Mouse (Mus musculus) hindbrain, embryonic 12.5 days (tissue): ENCODE results near the gene Alkbh1. TPM values are rescaled to one million over a fixed set of nuclear protein-coding genes. Genes with fewer than 3 reads are reported as not detected.
"Not testable (repeated sequence)": the region's sequence is repeated elsewhere in the genome, so short reads cannot be mapped to it uniquely, and the experiment has no call there.

Source experiments
- ATAC-seq: fragments of 200-750 bp; cut with Nextera tagmentation; 2 replicates; pipeline ENCODE4 v1.8.0; 2017; ENCODE audit warnings: moderate TSS enrichment; ENCODE audit not compliant: low FRiP score
- H3K27ac ChIP-seq: fragments of 300-500 bp; sonication (generic); 2 replicates; pipeline ENCODE4 v1.5.1; 2016; ENCODE audit warnings: mild to moderate bottlenecking
- H3K27me3 ChIP-seq: fragments of 300-500 bp; sonication (generic); 2 replicates; pipeline ENCODE4 v1.6.1; 2016; ENCODE audit warnings: mild to moderate bottlenecking
- H3K36me3 ChIP-seq: fragments of 300-500 bp; sonication (generic); 2 replicates; pipeline ENCODE4 v1.6.1; 2016; ENCODE audit warnings: mild to moderate bottlenecking
- H3K4me1 ChIP-seq: fragments of 300-500 bp; sonication (generic); 2 replicates; pipeline ENCODE4 v1.6.1; 2016
- H3K4me2 ChIP-seq: fragments of 300-500 bp; sonication (generic); replicated peaks from 2 replicates; pipeline ENCODE4 v1.6.1; 2016; ENCODE audit warnings: mild to moderate bottlenecking
- H3K4me3 ChIP-seq: fragments of 300-500 bp; sonication (generic); 2 replicates; pipeline ENCODE4 v1.5.1; 2016; ENCODE audit warnings: mild to moderate bottlenecking
- H3K9ac ChIP-seq: fragments of 300-500 bp; sonication (generic); 2 replicates; pipeline ENCODE4 v1.6.1; 2016; ENCODE audit warnings: mild to moderate bottlenecking, moderate library complexity
- H3K9me3 ChIP-seq: fragments of 300-500 bp; sonication (generic); replicated peaks from 2 replicates; pipeline ENCODE4 v1.6.1; 2016; ENCODE audit warnings: mild to moderate bottlenecking
- WGBS: fragments of 180-500 bp; shearing (Covaris S2); methylation state at CpG from one replicate; pipeline ENCODE4 v1.1.7; 2016; 5-methylcytosine and 5-hydroxymethylcytosine counted together
- polyA plus RNA-seq: library from polyadenylated mRNA; unstranded; fragments of >200 nt; fragmentation: Nextera tagmentation; extraction: Ambion mirVana; gene quantifications from 2 replicates; pipeline ENCODE4 v1.2.1, GENCODE M21; 2016

Alkbh1 gene
- 48.1 and 53.9 TPM in 2 replicates for polyA plus RNA-seq

DNA sequence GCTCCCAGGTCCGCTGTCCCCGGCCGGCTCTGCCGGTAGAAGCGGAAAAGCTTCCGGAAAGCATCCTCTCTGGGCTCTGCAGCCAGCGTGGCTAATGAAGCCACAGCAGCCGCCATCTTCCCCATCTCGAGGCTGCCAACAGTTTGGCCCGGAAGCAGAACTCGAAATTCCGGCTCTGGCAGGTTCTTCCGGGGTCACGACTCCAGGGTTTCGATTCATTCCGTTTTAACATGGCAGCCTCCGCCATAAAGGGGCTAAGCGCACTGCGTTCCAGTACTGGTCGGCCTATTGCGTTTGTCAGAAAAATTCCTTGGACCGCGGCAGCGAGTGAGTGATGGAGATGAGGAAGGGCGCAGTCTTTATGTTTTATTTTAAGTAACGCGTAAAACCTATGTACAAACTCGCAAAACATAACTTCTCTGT is at the start of gene Alkbh1, which contains the start of gene Slirp:
Gene Alkbh1, minus strand, starts transcription at position 318 of the 423 bp plus-strand sequence.
Gene Slirp, plus strand, starts transcription at position 197 of the 423 bp plus-strand sequence.
- peak within 1 kb of the TSS; percentile 95 for H3K9ac ChIP-seq
- H3K4me2 ChIP-seq = peak within 1 kb of the TSS; percentile 82
- H3K4me3 ChIP-seq = peak within 1 kb of the TSS; percentile 98
- H3K36me3 ChIP-seq = peaks cover 44% of the 10 kb centered on the region
- peaks cover 22% of the 10 kb centered on the region for H3K4me1 ChIP-seq
- no peaks in the 10 kb centered on the region for H3K9me3 ChIP-seq
- WGBS = under 1% methylated on average over 28 of the region's 28 CpGs
- peak; percentile 94 for ATAC-seq
- peak within 1 kb of the TSS; percentile 86 for H3K27ac ChIP-seq
- no peaks in the 10 kb centered on the region for H3K27me3 ChIP-seq

DNA sequence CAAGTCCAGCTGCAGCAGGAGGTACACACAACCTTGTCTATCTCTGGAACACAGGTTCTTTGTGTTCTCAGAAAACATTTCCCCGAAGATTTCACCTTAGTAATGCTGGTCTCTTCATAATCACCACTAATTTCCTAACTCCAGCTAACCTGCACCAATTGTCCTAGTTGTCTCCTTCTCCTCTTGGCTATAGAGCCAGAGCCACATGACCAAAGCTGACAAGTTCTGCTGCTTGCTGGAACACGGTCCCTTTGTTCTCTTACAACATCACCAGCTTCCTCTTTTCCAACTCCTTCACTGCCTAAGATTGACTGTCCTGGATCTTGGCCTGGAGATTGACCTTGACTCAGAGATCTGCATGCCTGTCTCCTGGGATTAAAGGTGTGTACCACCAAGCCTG is 44.9 kb upstream of the Alkbh1 start:
- H3K9ac ChIP-seq, H3K27me3 ChIP-seq, ATAC-seq, H3K27ac ChIP-seq, H3K36me3 ChIP-seq, H3K4me2 ChIP-seq, H3K4me1 ChIP-seq, H3K9me3 ChIP-seq, H3K4me3 ChIP-seq: not testable (repeated sequence)
- WGBS = 67% methylated on average over 2 of the region's 2 CpGs

- H3K4me2 ChIP-seq, H3K9me3 ChIP-seq, H3K9ac ChIP-seq, H3K27ac ChIP-seq, H3K4me3 ChIP-seq, H3K27me3 ChIP-seq, ATAC-seq, H3K4me1 ChIP-seq, H3K36me3 ChIP-seq: not testable (repeated sequence)
- 78% methylated on average over 5 of the region's 5 CpGs for WGBS
Observed at GRCm38 (mm10) chr12:87482482-87482881, 38.7 kb upstream of the Alkbh1 start.

- Histone ChIP-seq H3K9me3 (no peaks in the 10 kb centered on the region), H3K27ac (no peak overlapping the region), H3K4me1 (peaks cover 14% of the 10 kb centered on the region), H3K27me3 (no peaks in the 10 kb centered on the region), H3K36me3 (no peaks in the 10 kb centered on the region), H3K9ac (no peak overlapping the region), H3K4me2 (no peak overlapping the region), H3K4me3 (no peak overlapping the region)
- ATAC-seq = no peak
- 81% methylated on average over 3 of the region's 3 CpGs for WGBS
Observed at GRCm38 (mm10) chr12:87474756-87475155, 30.9 kb upstream of the Alkbh1 start.

GRCm38 (mm10) chr12:87471964-87472786 is 28.4 kb upstream of the Alkbh1 start, which contains the start of gene Snw1:
Gene Snw1 (minus strand): TSS chr12:87472274.
- peak within 1 kb of the TSS; percentile 83 for H3K9ac ChIP-seq
- peak; percentile 96 for ATAC-seq
- H3K27me3 ChIP-seq = no peaks in the 10 kb centered on the region
- H3K9me3 ChIP-seq = no peaks in the 10 kb centered on the region
- peaks cover 14% of the 10 kb centered on the region for H3K4me1 ChIP-seq
- H3K27ac ChIP-seq = peak within 1 kb of the TSS; percentile 87
- peak within 1 kb of the TSS; percentile 74 for H3K4me3 ChIP-seq
- peaks cover 12% of the 10 kb centered on the region for H3K36me3 ChIP-seq
- 3% methylated on average over 44 of the region's 45 CpGs for WGBS
- peak within 1 kb of the TSS; percentile 68 for H3K4me2 ChIP-seq

GRCm38 (mm10) chr12:87471421-87471963 is 27.7 kb upstream of the Alkbh1 start:
- peak overlapping the region; percentile 74 for H3K4me3 ChIP-seq
- peak overlapping the region; percentile 68 for H3K4me2 ChIP-seq
- no peaks in the 10 kb centered on the region for H3K9me3 ChIP-seq
- under 1% methylated on average over 19 of the region's 19 CpGs for WGBS
- H3K36me3 ChIP-seq = peaks cover 19% of the 10 kb centered on the region
- peak overlapping the region; percentile 87 for H3K27ac ChIP-seq
- peaks cover 14% of the 10 kb centered on the region for H3K4me1 ChIP-seq
- peak overlapping the region; percentile 83 for H3K9ac ChIP-seq
- ATAC-seq = no peak
- no peaks in the 10 kb centered on the region for H3K27me3 ChIP-seq

GRCm38 (mm10) chr12:87470263-87471136 is 26.7 kb upstream of the Alkbh1 start:
- 75% methylated on average over 7 of the region's 7 CpGs for WGBS
- no peak overlapping the region for H3K27ac ChIP-seq
- no peak for ATAC-seq
- H3K4me1 ChIP-seq = peaks cover 14% of the 10 kb centered on the region
- peak overlapping the region; percentile 74 for H3K4me3 ChIP-seq
- H3K9me3 ChIP-seq = no peaks in the 10 kb centered on the region
- H3K4me2 ChIP-seq = peak overlapping the region; percentile 68
- H3K9ac ChIP-seq = 0 out of 2 replicates have a peak overlapping the region, but pooled peaks have one; percentile 83
- H3K36me3 ChIP-seq = peaks cover 19% of the 10 kb centered on the region
- H3K27me3 ChIP-seq = no peaks in the 10 kb centered on the region

GRCm38 (mm10) chr12:87464678-87465297 is 21.0 kb upstream of the Alkbh1 start:
- H3K27me3 ChIP-seq = no peaks in the 10 kb centered on the region
- H3K4me1 ChIP-seq = no peaks in the 10 kb centered on the region
- H3K36me3 ChIP-seq = peaks cover 67% of the 10 kb centered on the region
- no peak overlapping the region for H3K4me2 ChIP-seq
- no peaks in the 10 kb centered on the region for H3K9me3 ChIP-seq
- no peak overlapping the region for H3K27ac ChIP-seq
- WGBS = 91% methylated on average over 6 of the region's 6 CpGs
- ATAC-seq = no peak
- H3K4me3 ChIP-seq = no peak overlapping the region
- H3K9ac ChIP-seq = no peak overlapping the region

- Histone ChIP-seq H3K4me3 (no peak overlapping the region), H3K27me3 (no peaks in the 10 kb centered on the region), H3K4me2 (no peak overlapping the region), H3K36me3 (peaks cover 74% of the 10 kb centered on the region), H3K4me1 (peaks cover 7% of the 10 kb centered on the region), H3K9me3 (no peaks in the 10 kb centered on the region), H3K9ac (no peak overlapping the region), H3K27ac (no peak overlapping the region)
- 91% methylated on average over 9 of the region's 9 CpGs for WGBS
- ATAC-seq = no peak
Observed at GRCm38 (mm10) chr12:87449456-87449855, 5.6 kb upstream of the Alkbh1 start.

DNA sequence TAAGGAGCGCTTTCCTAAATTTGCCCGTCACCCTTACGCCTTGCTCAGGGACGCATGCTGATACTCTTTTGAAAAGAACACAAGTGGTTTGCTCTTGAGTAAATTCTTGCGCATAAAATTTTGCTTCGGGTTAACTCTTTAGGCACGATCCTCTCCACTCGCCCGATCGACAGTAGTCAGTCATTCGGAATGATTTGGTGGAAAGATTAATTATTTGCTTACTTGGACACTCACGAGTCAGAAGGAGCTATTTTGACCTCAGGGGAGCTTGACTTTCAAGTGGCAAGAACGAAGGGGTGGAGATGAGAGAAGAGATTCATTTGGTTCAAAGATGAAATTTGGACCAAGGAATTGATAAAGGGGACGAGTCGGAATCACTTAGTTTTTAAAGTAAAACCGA is 394 bp upstream of the Alkbh1 start:
- H3K4me2 ChIP-seq = peak overlapping the region; percentile 82
- ATAC-seq = no peak; the same call in 1 of the 2 replicates
- H3K27ac ChIP-seq = no peak overlapping the region
- H3K4me1 ChIP-seq = peaks cover 22% of the 10 kb centered on the region
- peak overlapping the region; percentile 98 for H3K4me3 ChIP-seq
- H3K36me3 ChIP-seq = peaks cover 45% of the 10 kb centered on the region
- H3K27me3 ChIP-seq = no peaks in the 10 kb centered on the region
- H3K9ac ChIP-seq = peak overlapping the region; percentile 95
- H3K9me3 ChIP-seq = no peaks in the 10 kb centered on the region
- WGBS = 6% methylated on average over 16 of the region's 16 CpGs

- ATAC-seq = peak; percentile 91
- H3K4me3 ChIP-seq = peak overlapping the region; percentile 98
- peaks cover 42% of the 10 kb centered on the region for H3K36me3 ChIP-seq
- H3K9ac ChIP-seq = peak overlapping the region; percentile 95
- WGBS = under 1% methylated on average over 33 of the region's 33 CpGs
- H3K4me1 ChIP-seq = peaks cover 22% of the 10 kb centered on the region
- no peaks in the 10 kb centered on the region for H3K27me3 ChIP-seq
- no peaks in the 10 kb centered on the region for H3K9me3 ChIP-seq
- peak overlapping the region; percentile 86 for H3K27ac ChIP-seq
- peak overlapping the region; percentile 82 for H3K4me2 ChIP-seq
Observed at GRCm38 (mm10) chr12:87443115-87443699, 610 bp downstream of the Alkbh1 start.
